Mouse (Mus musculus) neural tube, embryonic 12.5 days (tissue): ENCODE measurements around the gene Abcc8. TPM values are rescaled to one million over a fixed set of nuclear protein-coding genes. Genes with fewer than 3 reads are reported as not detected.
A peak's percentile ranks its signal among the peaks of the same experiment; 100 is the strongest.
"Not testable (repeated sequence)": the region's sequence is repeated elsewhere in the genome, so short reads cannot be mapped to it uniquely, and the experiment has no call there.

Experiments used
- ATAC-seq: fragments of 200-750 bp; cut with Nextera tagmentation; 2 replicates; pipeline ENCODE4 v1.8.0; 2017; ENCODE audit warnings: low read depth, mild to moderate bottlenecking, moderate TSS enrichment, moderate library complexity; ENCODE audit not compliant: low FRiP score
- H3K27ac ChIP-seq: fragments of 300-500 bp; sonication (generic); 2 replicates; pipeline ENCODE4 v1.5.1; 2016
- H3K27me3 ChIP-seq: fragments of 300-500 bp; sonication (generic); replicated peaks from 2 replicates; pipeline ENCODE4 v1.6.1; 2016; ENCODE audit warnings: mild to moderate bottlenecking
- H3K36me3 ChIP-seq: fragments of 300-500 bp; sonication (generic); 2 replicates; pipeline ENCODE4 v1.6.1; 2016; ENCODE audit warnings: mild to moderate bottlenecking
- H3K4me1 ChIP-seq: fragments of 300-500 bp; sonication (generic); 2 replicates; pipeline ENCODE4 v1.6.1; 2016
- H3K4me2 ChIP-seq: fragments of 300-500 bp; sonication (generic); replicated peaks from 2 replicates; pipeline ENCODE4 v1.6.1; 2016; ENCODE audit warnings: mild to moderate bottlenecking
- H3K4me3 ChIP-seq: fragments of 300-500 bp; sonication (generic); 2 replicates; pipeline ENCODE4 v1.5.1; 2016
- H3K9ac ChIP-seq: fragments of 300-500 bp; sonication (generic); 2 replicates; pipeline ENCODE4 v1.6.1; 2016; ENCODE audit warnings: mild to moderate bottlenecking
- H3K9me3 ChIP-seq: fragments of 300-500 bp; sonication (generic); 2 replicates; pipeline ENCODE4 v1.6.1; 2016; ENCODE audit warnings: mild to moderate bottlenecking
- WGBS: fragments of 180-500 bp; shearing (Covaris S2); methylation state at CpG from one replicate; pipeline ENCODE4 v1.1.7; 2016; 5-methylcytosine and 5-hydroxymethylcytosine counted together
- polyA plus RNA-seq: library from polyadenylated mRNA; unstranded; fragments of >200 nt; fragmentation: Nextera tagmentation; extraction: Ambion mirVana; gene quantifications from 2 replicates; pipeline ENCODE4 v1.2.1, GENCODE M21; 2016

The Abcc8 gene
- polyA plus RNA-seq, 1 experiment from 2014 or later: 7.6 TPM

DNA sequence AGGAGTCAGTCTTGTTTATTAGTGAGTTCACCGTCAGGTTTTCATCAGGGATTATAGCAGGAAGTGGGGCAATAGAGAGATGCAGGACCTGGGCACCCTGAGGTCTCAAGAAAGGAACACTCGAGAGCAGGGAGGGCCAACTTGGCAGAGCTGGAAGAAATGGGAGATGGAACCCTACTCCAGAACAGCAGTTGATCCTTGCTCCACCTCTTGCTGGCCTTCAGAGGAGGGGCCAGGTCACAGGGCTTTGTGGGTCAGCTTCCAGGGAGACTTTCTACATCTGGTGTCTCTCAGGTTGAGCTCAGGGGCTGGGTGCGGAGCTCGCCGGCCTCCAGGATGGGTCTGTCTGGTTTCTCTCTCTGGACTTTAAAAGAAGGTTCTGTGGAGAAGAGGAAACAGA lies 15.5 kb upstream of the Abcc8 start:
- no peak overlapping the region for H3K27ac ChIP-seq
- H3K4me3 ChIP-seq: no peak overlapping the region
- WGBS: 85% methylated on average over 5 of the region's 5 CpGs
- H3K9ac ChIP-seq: no peak overlapping the region
- no peaks in the 10 kb centered on the region for H3K9me3 ChIP-seq
- H3K36me3 ChIP-seq: no peaks in the 10 kb centered on the region
- H3K4me1 ChIP-seq: no peaks in the 10 kb centered on the region
- ATAC-seq: no peak
- no peaks in the 10 kb centered on the region for H3K27me3 ChIP-seq
- H3K4me2 ChIP-seq: no peak overlapping the region

DNA sequence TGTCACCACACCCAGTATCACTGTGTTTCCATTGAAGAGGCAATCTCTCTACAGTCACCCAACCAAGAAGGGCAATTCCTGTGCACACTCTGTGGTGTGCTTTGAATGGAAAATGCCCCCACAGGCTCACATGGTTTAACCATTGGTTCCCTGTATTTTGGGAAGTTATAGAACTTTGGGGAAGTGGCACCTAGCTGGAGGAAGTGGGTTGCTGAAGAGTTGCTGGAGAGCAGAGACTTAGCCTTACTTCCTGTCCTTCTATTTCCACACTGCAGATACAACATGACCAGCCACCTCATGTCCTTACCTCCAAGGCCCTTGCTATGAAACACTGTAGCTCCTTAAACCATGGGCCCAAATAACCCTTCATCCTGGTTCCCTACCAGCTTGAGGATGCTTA lies 4.4 kb upstream of the Abcc8 start:
- ATAC-seq: no peak
- no peaks in the 10 kb centered on the region for H3K36me3 ChIP-seq
- H3K4me3 ChIP-seq: no peak overlapping the region
- H3K4me1 ChIP-seq: peaks cover 8% of the 10 kb centered on the region
- H3K9me3 ChIP-seq: no peaks in the 10 kb centered on the region
- H3K4me2 ChIP-seq: no peak overlapping the region
- H3K27ac ChIP-seq: no peak overlapping the region
- H3K27me3 ChIP-seq: peaks cover 28% of the 10 kb centered on the region
- no peak overlapping the region for H3K9ac ChIP-seq

- WGBS: 2% methylated on average over 3 of the region's 3 CpGs
- H3K9ac ChIP-seq: no peak overlapping the region
- no peaks in the 10 kb centered on the region for H3K9me3 ChIP-seq
- peaks cover 9% of the 10 kb centered on the region for H3K4me1 ChIP-seq
- H3K4me3 ChIP-seq: no peak overlapping the region
- ATAC-seq: no peak
- H3K27me3 ChIP-seq: peaks cover 47% of the 10 kb centered on the region
- H3K4me2 ChIP-seq: no peak overlapping the region
- H3K36me3 ChIP-seq: no peaks in the 10 kb centered on the region
- H3K27ac ChIP-seq: no peak overlapping the region
These were observed 1.8 kb upstream of the Abcc8 start for GRCm38 (mm10) chr7:46181590-46181989.

DNA sequence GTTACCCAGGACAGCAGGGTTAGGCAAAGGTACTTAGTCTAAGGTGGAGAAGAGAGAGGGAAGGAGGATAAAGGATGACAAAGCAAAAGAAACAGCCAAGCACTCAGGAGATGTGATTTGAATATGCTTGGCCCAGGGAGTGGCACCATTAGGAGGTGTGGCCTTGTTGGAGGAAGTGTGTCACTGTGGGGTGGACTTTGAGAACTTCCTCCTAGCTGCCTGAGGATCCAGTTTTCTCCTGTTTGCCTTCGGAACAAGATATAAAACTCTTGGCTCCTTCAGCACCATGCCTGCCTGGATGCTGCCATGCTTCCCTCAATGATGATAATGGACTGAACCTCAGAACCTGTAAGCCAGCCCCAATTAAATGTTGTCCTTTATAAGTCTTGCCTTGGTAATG lies 10.9 kb downstream of the Abcc8 start:
- not testable (repeated sequence) for H3K27me3 ChIP-seq, H3K4me2 ChIP-seq, H3K36me3 ChIP-seq, H3K9me3 ChIP-seq, H3K9ac ChIP-seq, H3K27ac ChIP-seq, ATAC-seq, H3K4me3 ChIP-seq, H3K4me1 ChIP-seq
- 87% methylated on average over 1 of the region's 1 CpGs for WGBS

DNA sequence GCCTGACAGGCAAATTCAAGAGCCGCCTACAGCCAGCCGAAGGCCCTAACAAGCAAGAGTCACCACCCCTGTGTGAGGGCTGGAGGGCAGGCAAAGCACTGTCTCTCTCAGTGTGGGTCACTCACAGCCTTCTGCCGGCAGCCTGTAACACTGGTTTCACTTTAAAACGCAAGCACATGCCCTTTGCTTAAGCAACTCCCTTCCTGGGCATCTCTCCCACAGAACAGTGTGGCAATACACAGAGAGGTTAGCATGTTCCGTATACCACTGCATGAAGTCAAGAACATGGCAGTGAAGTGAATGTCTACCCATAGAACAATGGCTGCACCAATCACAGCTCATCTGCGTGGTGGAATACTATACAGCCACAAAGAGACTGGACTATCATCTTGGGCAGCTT lies 11.4 kb downstream of the Abcc8 start:
- 92% methylated on average over 6 of the region's 6 CpGs for WGBS
- Histone ChIP-seq H3K36me3 (no peaks in the 10 kb centered on the region), H3K27me3 (no peaks in the 10 kb centered on the region)

GRCm38 (mm10) chr7:46167901-46168300 lies 11.9 kb downstream of the Abcc8 start:
- Histone ChIP-seq H3K4me3 (no peak overlapping the region), H3K4me1 (no peaks in the 10 kb centered on the region), H3K27me3 (no peaks in the 10 kb centered on the region), H3K27ac (no peak overlapping the region), H3K9ac (no peak overlapping the region), H3K4me2 (no peak overlapping the region), H3K36me3 (no peaks in the 10 kb centered on the region), H3K9me3 (no peaks in the 10 kb centered on the region)
- WGBS: 93% methylated on average over 7 of the region's 7 CpGs
- ATAC-seq: no peak

More for the DNA sequence above, 11.4 kb downstream of the Abcc8 start:
- Histone ChIP-seq H3K27ac (no peak overlapping the region), H3K4me3 (no peak overlapping the region), H3K4me1 (no peaks in the 10 kb centered on the region), H3K9me3 (no peaks in the 10 kb centered on the region), H3K4me2 (no peak overlapping the region), H3K9ac (no peak overlapping the region)
- ATAC-seq: no peak

- Histone ChIP-seq H3K36me3 (no peaks in the 10 kb centered on the region), H3K9me3 (no peaks in the 10 kb centered on the region), H3K4me1 (no peaks in the 10 kb centered on the region), H3K27ac (no peak overlapping the region), H3K9ac (no peak overlapping the region), H3K4me3 (no peak overlapping the region), H3K4me2 (no peak overlapping the region), H3K27me3 (no peaks in the 10 kb centered on the region)
- 92% methylated on average over 11 of the region's 11 CpGs for WGBS
- ATAC-seq: no peak
These were observed 14.0 kb downstream of the Abcc8 start for GRCm38 (mm10) chr7:46165876-46166275.

- WGBS: 79% methylated on average over 5 of the region's 5 CpGs
- H3K9ac ChIP-seq: no peak overlapping the region
- H3K4me2 ChIP-seq: no peak overlapping the region
These were observed 17.1 kb downstream of the Abcc8 start for GRCm38 (mm10) chr7:46162731-46163130.

DNA sequence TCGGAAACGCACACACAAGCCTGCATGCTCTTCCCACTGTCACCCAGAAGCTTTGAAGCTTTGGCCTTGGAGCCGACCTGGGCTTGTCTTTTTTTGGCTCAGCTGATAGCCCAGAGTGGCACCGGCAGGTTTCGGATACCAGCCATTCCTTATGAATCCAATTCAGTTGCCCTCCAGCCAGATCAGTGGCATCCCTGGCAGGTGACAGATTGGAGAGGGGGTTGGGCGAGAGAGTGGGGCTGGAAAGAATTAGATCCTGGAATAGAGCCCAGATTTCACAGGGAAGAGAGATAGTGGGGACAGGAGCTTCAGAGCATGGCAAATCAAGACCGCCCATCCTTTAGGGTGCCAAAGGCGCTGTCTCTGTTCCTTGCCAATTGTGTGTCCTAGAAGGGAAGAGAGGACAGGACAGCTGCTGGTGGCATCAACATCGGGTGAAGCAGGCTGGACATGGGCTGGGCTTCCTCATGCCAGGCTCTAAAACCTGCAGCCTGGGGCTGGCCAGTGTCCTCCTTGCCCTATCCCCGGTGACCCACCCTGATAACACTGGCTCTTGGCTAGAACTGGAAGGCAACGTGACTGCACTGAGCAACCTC lies 17.6 kb downstream of the Abcc8 start:
- ATAC-seq: no peak
- no peak overlapping the region for H3K9ac ChIP-seq
- no peaks in the 10 kb centered on the region for H3K4me1 ChIP-seq
- no peaks in the 10 kb centered on the region for H3K27me3 ChIP-seq
- no peak overlapping the region for H3K4me2 ChIP-seq
- H3K36me3 ChIP-seq: no peaks in the 10 kb centered on the region
- no peak overlapping the region for H3K4me3 ChIP-seq
- H3K27ac ChIP-seq: no peak overlapping the region
- no peaks in the 10 kb centered on the region for H3K9me3 ChIP-seq
- WGBS: 73% methylated on average over 11 of the region's 11 CpGs

More at GRCm38 (mm10) chr7:46162731-46163130, 17.1 kb downstream of the Abcc8 start:
- no peak overlapping the region for H3K27ac ChIP-seq
- no peaks in the 10 kb centered on the region for H3K4me1 ChIP-seq
- H3K36me3 ChIP-seq: no peaks in the 10 kb centered on the region
- no peak for ATAC-seq
- no peaks in the 10 kb centered on the region for H3K9me3 ChIP-seq
- H3K4me3 ChIP-seq: no peak overlapping the region
- no peaks in the 10 kb centered on the region for H3K27me3 ChIP-seq

DNA sequence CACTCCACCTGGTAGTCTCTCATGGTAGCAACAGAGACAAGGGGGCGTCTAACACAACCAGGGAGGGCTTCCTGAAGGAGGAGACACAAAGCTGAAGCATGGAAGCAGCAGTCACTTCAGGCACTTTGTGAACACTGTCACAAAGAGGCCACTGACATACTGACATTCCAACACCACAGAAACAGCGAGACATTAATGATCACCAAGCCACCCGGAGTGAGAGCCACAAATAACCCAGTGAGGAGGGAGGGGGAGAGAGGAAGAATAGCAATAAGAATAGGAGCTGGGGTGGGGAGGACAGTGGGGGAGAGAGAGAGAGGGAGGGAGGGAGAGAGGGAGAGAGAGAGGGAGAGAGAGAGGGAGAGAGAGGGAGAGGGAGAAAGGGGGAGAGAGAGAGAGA lies 18.2 kb downstream of the Abcc8 start:
- Histone ChIP-seq H3K4me2 (no peak overlapping the region), H3K4me1 (no peaks in the 10 kb centered on the region), H3K9me3 (no peaks in the 10 kb centered on the region), H3K36me3 (no peaks in the 10 kb centered on the region), H3K27ac (no peak overlapping the region), H3K4me3 (no peak overlapping the region), H3K27me3 (no peaks in the 10 kb centered on the region), H3K9ac (no peak overlapping the region)
- 10% methylated on average over 3 of the region's 3 CpGs for WGBS
- 0 out of 2 replicates have a peak, but pooled peaks have one; percentile 17 for ATAC-seq

DNA sequence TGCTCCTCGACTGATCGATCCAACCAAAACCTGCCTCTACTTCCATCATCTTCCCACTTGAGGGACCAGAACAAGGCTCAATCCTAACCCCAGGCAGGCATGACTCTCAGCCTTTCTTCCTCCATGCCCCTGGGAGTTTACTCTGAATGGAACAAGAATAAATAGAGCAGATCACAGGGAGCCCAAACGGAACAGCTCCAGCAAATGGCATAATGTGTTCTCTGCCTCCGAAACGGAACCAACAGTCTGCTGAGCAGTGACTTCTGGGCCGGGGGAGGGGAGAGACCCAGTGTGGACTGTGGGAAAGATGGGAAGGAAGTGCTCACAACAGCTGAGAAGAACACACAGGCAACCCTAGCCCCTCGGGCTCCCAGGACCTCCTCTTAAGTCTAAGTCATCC lies 22.1 kb downstream of the Abcc8 start:
- no peaks in the 10 kb centered on the region for H3K9me3 ChIP-seq
- H3K9ac ChIP-seq: no peak overlapping the region
- H3K4me3 ChIP-seq: no peak overlapping the region
- no peaks in the 10 kb centered on the region for H3K36me3 ChIP-seq
- no peak overlapping the region for H3K27ac ChIP-seq
- WGBS: 72% methylated on average over 7 of the region's 7 CpGs
- H3K4me2 ChIP-seq: no peak overlapping the region
- no peaks in the 10 kb centered on the region for H3K27me3 ChIP-seq
- H3K4me1 ChIP-seq: peaks cover 16% of the 10 kb centered on the region
- ATAC-seq: no peak

- H3K4me3 ChIP-seq: no peak overlapping the region
- H3K36me3 ChIP-seq: no peaks in the 10 kb centered on the region
- no peak overlapping the region for H3K4me2 ChIP-seq
- H3K4me1 ChIP-seq: peaks cover 18% of the 10 kb centered on the region
- H3K9ac ChIP-seq: no peak overlapping the region
- no peaks in the 10 kb centered on the region for H3K9me3 ChIP-seq
- 26% methylated on average over 18 of the region's 18 CpGs for WGBS
- H3K27ac ChIP-seq: no peak overlapping the region
- peak; percentile 50; the same call in 1 of the 2 replicates for ATAC-seq
- H3K27me3 ChIP-seq: 0 out of 2 replicates have a peak, but pooled peaks cover 3% of the 10 kb centered on the region
These were observed 25.0 kb downstream of the Abcc8 start for GRCm38 (mm10) chr7:46154498-46155488.
